Mouse (Mus musculus) ovary, postnatal 10 days (tissue): ENCODE data around the gene Arhgef28.
A peak's percentile ranks its signal among the peaks of the same experiment; 100 is the strongest.

Experiments
- DNase-seq: peaks from one replicate; pipeline ENCODE4 v3.0.0; 2022; ENCODE audit warnings: low spot score

Gene Arhgef28

DNA sequence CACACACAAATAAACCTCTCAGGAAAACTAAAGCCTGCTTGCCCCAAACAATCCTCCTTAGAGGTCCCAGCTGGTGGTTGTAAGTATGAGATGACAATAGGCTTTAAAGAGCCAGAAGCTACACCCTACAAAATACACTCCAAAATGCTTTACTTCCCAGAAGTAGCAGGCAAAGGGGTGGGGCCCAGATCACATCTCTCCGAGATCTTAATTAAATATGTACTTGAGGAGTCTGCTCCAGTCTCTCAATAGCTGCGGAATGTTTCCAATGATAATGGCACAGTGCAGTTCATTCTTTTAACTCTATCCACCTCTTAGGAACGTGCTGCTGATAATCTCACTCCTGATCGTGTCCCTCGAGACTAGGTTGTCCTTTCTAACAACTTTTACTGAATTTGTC, 240.2 kb downstream of the Arhgef28 start:
- DNase-seq, result no peak

- no peak for DNase-seq
Observed at GRCm38 (mm10) chr13:97964892-97965424, 241.3 kb downstream of the Arhgef28 start.

GRCm38 (mm10) chr13:97960142-97960541, 246.1 kb downstream of the Arhgef28 start:
- DNase-seq, result no peak

- no peak for DNase-seq
Observed at GRCm38 (mm10) chr13:97959394-97959888, 246.8 kb downstream of the Arhgef28 start.

DNA sequence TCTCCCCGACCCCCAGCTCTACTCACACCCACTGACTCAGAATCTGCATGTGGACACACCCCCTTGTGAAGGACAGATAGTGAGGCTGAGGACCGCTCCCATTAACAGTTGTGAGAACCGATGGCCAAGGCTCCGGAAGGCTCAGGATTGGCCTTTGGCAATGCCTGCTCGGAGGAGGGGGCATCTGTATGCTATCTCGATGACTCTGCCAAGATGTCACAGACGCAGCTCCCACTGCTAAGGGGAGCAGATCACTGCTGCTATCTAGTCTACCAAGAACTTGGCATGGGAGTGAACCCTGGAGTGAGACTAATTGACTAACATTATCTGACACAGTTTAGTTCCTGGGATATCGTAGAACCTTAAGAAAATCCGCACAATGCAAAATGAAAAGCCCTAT, 250.5 kb downstream of the Arhgef28 start:
- DNase-seq, result no peak

GRCm38 (mm10) chr13:97954956-97955496, 251.2 kb downstream of the Arhgef28 start:
- DNase-seq, result no peak

DNA sequence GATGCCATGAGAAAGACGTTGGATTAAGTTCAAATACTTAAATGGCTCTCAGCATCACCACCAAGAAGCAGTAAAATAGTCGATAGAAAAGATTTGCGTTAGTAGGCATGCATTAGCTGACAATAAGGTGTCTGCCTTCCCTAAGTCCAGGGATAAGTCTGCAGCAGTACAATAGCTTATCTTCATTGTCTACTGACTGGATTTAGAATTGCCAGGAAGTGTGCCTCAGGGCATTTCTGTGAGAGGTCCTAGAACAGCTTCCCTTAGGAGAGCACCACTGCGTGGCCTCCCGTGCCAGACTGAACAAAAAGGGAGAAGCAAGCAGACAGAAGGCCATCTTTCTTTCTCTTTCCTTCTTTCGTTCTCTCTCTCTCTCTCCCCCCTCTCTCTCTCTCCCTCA, 252.2 kb downstream of the Arhgef28 start:
- no peak for DNase-seq

GRCm38 (mm10) chr13:97953526-97953925, 252.7 kb downstream of the Arhgef28 start:
- DNase-seq, result no peak

GRCm38 (mm10) chr13:97948856-97949255, 257.4 kb downstream of the Arhgef28 start:
- DNase-seq, result no peak

DNA sequence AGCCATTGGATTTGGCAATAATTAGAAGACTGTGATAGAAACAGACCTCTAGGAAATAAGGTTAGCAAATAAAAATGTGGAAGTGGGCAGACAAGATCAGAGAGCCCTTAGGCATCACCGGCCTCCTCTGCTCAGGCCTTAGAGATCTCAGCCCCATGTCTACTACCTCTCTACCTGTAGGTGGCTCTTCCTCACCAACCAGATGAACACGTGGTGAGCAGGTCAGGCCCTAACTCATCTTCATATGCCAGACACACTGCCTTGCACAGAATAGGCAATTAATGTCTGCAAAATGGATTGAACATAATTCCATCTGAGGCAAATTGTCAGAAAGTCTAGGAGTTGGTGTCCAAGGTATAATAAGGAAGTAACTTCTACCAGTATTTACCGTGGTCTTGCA, 258.6 kb downstream of the Arhgef28 start:
- DNase-seq, result no peak

- no peak for DNase-seq
Observed at GRCm38 (mm10) chr13:97946422-97946821, 259.8 kb downstream of the Arhgef28 start.

- DNase-seq, result no peak
Observed at GRCm38 (mm10) chr13:97941909-97942680, 264.1 kb downstream of the Arhgef28 start.

GRCm38 (mm10) chr13:97941099-97941498, 265.1 kb downstream of the Arhgef28 start:
- no peak for DNase-seq

- no peak for DNase-seq
Observed at GRCm38 (mm10) chr13:97939433-97940160, 266.6 kb downstream of the Arhgef28 start.

DNA sequence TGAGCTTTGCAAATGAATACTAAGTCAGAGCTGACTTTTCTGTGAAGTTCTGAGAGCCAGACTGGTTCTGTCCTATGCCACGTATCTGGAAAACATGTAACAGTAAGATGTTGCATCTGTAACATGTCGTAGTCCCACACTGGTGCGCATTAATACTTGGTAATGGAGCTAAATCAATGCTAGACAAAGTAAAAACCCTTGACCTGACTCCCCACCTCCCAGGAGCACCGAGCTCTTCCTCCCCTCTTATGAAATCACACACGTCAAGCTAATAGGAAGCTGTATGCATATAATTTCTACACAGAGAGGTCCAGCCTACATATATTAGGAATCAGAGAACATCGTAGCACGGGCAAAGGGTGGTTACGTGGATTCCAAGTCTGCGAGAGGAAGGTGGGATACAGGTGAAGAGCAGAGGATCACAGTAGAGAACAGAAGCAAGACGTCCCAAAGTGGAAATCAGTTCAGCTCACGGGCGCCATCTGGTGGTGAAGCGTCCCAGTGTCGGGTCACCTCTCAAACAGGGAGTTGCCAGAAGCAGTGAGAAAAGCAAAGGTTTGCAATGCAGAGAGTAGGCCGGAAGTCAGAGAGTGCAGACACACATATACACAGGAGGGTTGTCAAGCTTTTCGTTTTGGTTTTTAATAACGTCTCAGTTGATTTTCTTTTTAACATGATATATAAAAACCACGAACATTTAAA, 267.5 kb downstream of the Arhgef28 start:
- DNase-seq, result peak; percentile 93

DNA sequence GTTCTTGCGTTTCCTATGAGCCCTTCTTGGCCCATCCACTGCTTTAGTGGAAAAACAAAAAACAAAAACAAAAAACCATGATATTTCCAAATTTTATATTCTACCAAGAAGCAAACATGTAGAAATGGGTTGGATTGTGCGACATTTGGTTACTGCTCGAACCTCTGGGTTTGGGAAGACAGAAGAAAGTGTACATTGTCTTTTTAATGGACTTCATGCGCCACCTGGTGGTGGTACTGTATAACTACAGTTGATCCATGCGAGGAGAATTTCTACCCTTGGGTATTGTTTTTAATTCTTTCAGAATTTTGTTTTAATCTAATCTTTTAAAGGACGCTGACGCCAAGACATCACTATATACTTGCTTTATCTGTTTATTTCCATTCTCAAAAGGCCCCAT, 268.3 kb downstream of the Arhgef28 start:
- DNase-seq, result peak; percentile 39

- DNase-seq, result no peak
Observed at GRCm38 (mm10) chr13:97928135-97928497, 278.1 kb downstream of the Arhgef28 start.

DNA sequence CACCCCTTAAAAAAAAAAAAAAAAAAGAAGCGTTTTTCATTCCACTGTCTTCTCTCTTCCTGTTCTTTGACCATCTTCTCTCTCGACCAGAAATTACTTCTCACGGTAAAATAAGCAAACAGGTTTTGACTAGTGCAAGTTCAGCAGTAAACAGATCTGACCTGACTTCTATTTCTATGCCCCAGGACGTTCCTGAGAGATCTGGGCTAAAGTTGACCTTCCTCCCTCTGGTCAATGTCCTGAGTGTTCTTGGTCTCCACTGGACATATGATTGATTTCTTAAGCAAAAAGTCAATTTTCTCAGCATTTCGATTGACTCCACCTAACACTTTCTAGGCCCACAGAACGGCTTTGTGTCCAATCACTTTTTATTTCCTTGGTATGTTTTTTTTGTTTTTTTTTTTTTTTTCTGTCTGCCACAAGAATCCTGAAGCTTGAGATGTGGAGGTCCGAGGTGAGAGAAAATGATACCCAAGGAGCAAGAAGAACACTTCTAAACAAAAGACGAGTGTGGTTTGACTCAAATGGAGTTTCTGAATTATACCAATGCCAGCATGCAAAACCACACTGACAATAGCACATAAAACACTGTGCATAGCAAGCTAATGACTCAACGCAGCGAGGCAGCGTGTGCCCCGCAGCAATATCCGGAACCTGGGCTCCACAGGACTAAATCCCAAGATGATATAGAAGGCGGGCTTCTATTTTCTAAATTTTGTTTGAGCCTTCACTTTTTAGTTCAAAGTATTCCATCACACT, 278.7 kb downstream of the Arhgef28 start:
- no peak for DNase-seq

DNA sequence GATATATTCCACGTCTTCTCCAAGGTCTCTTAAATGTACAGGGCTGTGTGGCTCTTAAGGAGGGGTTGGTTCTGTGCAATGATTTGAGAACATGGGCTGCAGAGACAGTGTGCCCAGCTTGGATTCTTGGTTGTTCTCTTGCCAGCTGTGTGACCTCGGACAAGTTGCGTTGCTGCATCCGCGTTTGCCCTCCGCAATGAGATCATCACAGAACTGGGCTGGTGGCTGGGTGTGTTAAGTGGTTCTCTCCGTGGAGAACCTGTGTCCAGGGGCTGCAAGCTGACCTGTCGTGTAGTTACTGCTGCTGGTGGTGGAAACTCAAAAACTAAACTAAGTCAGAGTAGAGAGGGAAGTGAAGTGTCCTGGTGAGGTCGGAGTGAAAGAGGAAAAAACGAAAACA, 279.9 kb downstream of the Arhgef28 start:
- DNase-seq, result no peak

DNA sequence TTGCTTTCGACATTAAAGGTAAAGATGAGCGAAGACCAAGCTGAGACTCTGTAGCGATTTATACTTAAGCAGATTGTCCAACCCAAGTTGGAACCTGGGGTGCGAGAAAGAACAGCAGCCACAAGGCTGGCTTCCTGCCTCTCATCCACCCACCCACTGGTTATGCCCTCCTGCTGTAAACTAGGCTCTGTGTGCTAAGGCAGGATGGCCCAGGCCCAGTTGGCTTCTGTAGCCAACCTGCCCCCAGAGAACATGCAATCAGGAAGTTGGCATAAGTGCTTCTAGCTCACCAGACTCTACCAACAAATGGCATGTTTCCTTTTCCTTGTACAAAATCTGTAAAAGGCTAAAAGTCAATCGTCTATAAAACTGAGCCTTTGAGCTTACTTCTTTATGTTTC, 283.2 kb downstream of the Arhgef28 start:
- no peak for DNase-seq

DNA sequence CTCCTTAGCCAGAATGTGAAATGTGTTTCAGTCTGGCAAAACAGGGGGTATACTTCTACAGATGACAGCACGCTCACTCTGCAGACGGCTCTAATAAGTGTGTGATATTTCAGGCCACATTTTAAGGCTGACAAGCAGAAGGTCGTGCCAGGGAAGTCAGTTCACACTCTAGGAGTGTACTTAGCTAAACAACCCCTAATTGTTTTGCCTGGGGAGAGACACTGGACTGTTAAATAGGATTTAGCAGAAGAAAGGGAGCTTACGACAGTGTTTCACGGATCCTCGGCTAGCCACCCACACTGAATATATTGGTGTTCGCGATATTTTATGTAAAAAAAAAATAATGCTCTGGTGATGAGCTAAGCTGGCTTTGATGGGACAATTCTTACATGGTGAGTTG, 286.6 kb downstream of the Arhgef28 start:
- no peak for DNase-seq
